ENCODE assay signal across 28 mouse cellular contexts in genomic region chr17:34716247-34716646, GRCm38 (mm10). TPM values are rescaled to one million over a fixed set of nuclear protein-coding genes. Genes with fewer than 3 reads are reported as not detected.
"Had no signal": no experiment of that assay in that cellular context is flagged by ENCODE, and none has a peak within 500 bp of the region (broad histone marks: within the 10 kb centered on the region; RNA-seq: fewer than 3 reads in every experiment).

No protein-coding gene starts in this region.

- H3K27ac ChIP-seq: heart, embryonic 10.5 days; hindbrain, embryonic 10.5 days; hindbrain, embryonic 12.5 days; hindbrain, embryonic 14.5 days; intestine, embryonic 15.5 days; layer of hippocampus, adult 2 months; left cerebral cortex, adult 2 months; limb, embryonic 10.5 days; limb, embryonic 12.5 days; liver, embryonic 13.5 days; liver, embryonic 15.5 days had no signal

- H3K27me3 ChIP-seq: hindbrain, embryonic 12.5 days; intestine, embryonic 15.5 days; limb, embryonic 12.5 days; liver, embryonic 13.5 days; liver, embryonic 15.5 days had no signal

- H3K4me1 ChIP-seq: heart, embryonic 10.5 days; heart, embryonic 12.5 days; hindbrain, embryonic 10.5 days; hindbrain, embryonic 12.5 days; intestine, embryonic 15.5 days; limb, embryonic 10.5 days; limb, embryonic 12.5 days; liver, embryonic 13.5 days; liver, embryonic 15.5 days had no signal

- H3K36me3 ChIP-seq: heart, embryonic 10.5 days; heart, embryonic 12.5 days; hindbrain, embryonic 10.5 days; hindbrain, embryonic 12.5 days; intestine, embryonic 15.5 days; limb, embryonic 10.5 days; limb, embryonic 12.5 days; liver, embryonic 13.5 days; liver, embryonic 15.5 days had no signal

- H3K9me3 ChIP-seq: heart, embryonic 10.5 days; heart, embryonic 12.5 days; hindbrain, embryonic 10.5 days; hindbrain, embryonic 12.5 days; intestine, embryonic 15.5 days; limb, embryonic 10.5 days; limb, embryonic 12.5 days; liver, embryonic 13.5 days; liver, embryonic 15.5 days had no signal

- H3K4me2 ChIP-seq: heart, embryonic 12.5 days; hindbrain, embryonic 12.5 days; hindbrain, embryonic 14.5 days; intestine, embryonic 15.5 days; limb, embryonic 12.5 days; liver, embryonic 11.5 days; liver, embryonic 13.5 days; liver, embryonic 15.5 days had no signal

- DNase-seq: gastrocnemius, postnatal 25 days; heart, adult 18-20 months; heart, postnatal 10 days; heart, postnatal 4 days; kidney, adult 18-20 months; kidney, adult 8-10 months; kidney, postnatal 10 days; kidney, postnatal 25 days; kidney, postnatal 4 days; liver; liver, embryonic 13.5 days had no signal

- ATAC-seq: hindbrain, embryonic 16.5 days; inflammation-experienced regulatory T-cells, adult 6 months; intestine, embryonic 15.5 days; intestine, postnatal 0 days had no signal

- H3K4me3 ChIP-seq: heart, embryonic 10.5 days; heart, embryonic 12.5 days; hindbrain, embryonic 10.5 days; hindbrain, embryonic 12.5 days; intestine, embryonic 15.5 days; layer of hippocampus, adult 2 months; left cerebral cortex, adult 2 months; limb, embryonic 10.5 days; limb, embryonic 12.5 days; liver, embryonic 13.5 days; liver, embryonic 15.5 days had no signal

- H3K9ac ChIP-seq: heart, embryonic 12.5 days; hindbrain, embryonic 12.5 days; hindbrain, embryonic 14.5 days; intestine, embryonic 15.5 days; limb, embryonic 12.5 days; liver, embryonic 13.5 days; liver, embryonic 15.5 days had no signal

RNA-seq across cellular contexts. Expression of gene C4b, which starts 27.4 kb away (rescaled TPM):
- total RNA-seq: granulocyte monocyte progenitor cell, adult 5-6 weeks had no signal
- polyA plus RNA-seq: heart, embryonic 10.5 days; hindbrain, embryonic 10.5 days; hindbrain, embryonic 12.5 days; hindbrain, embryonic 14.5 days; kidney, embryonic 14.5 days; limb, embryonic 10.5 days; limb, embryonic 12.5 days had no signal

RNA-seq across cellular contexts. Expression of gene Tnxb, which starts 45.9 kb away (rescaled TPM):
- total RNA-seq: granulocyte monocyte progenitor cell, adult 5-6 weeks had no signal
- polyA plus RNA-seq: inflammation-experienced regulatory T-cells, adult 6 months; limb, embryonic 10.5 days; limb, embryonic 12.5 days had no signal
